ENCODE assay signal across 10 mouse cellular contexts in genomic region chr7:130206181-130206582, GRCm38 (mm10).
DNase-seq lines count a peak whose midpoint lies in the region; ATAC-seq and TF ChIP-seq lines count a peak whose summit lies in the region.
"Had no signal": no experiment of that assay in that cellular context is flagged by ENCODE, and none has a peak within 500 bp of the region (broad histone marks: within the 10 kb centered on the region; RNA-seq: fewer than 3 reads in every experiment).

No protein-coding gene starts in this region.

- H3K36me3 ChIP-seq in forebrain, embryonic 12.5 days (replicated peaks): peaks cover 6% of the 10 kb centered on the region

- no peak overlapping the region for H3K4me3 ChIP-seq in layer of hippocampus, adult 2 months
- no peak overlapping the region for H3K4me3 ChIP-seq in forebrain, embryonic 12.5 days (replicated peaks)

- peak overlapping the region; percentile 36 for H3K4me2 ChIP-seq in forebrain, embryonic 12.5 days

- no peak for DNase-seq in layer of hippocampus, adult 2 months (ENCODE audit: low spot score in 2 of 2)
- DNase-seq in layer of hippocampus, adult 18-20 months (ENCODE audit: low spot score in 2 of 2): no peak
- peak; percentile 37 to 63 for DNase-seq in kidney, postnatal 4 days
- DNase-seq in skeletal muscle tissue, adult 2 months (ENCODE audit: low read depth, low spot score): peak; percentile 13
- DNase-seq in cerebellum, postnatal 4 days (ENCODE audit: low spot score in 2 of 2): no peak
- DNase-seq in adrenal gland, adult 18-20 months (ENCODE audit: low spot score in 2 of 2): no peak
- no peak for DNase-seq in adrenal gland, postnatal 10 days
- DNase-seq: cerebellum, adult 11-12 months had no signal

- H3K27me3 ChIP-seq in forebrain, embryonic 12.5 days: peaks cover 3% of the 10 kb centered on the region; the same call in 1 of the 2 replicates
- H3K27me3 ChIP-seq: Patski had no signal

- no peak overlapping the region for H3K9ac ChIP-seq in forebrain, embryonic 12.5 days

- peaks cover 65% of the 10 kb centered on the region for H3K4me1 ChIP-seq in forebrain, embryonic 12.5 days

- TF ChIP-seq CTCF in layer of hippocampus, adult 2 months (conservative IDR thresholded peaks at IDR 0.05): no peak

- H3K27ac ChIP-seq in layer of hippocampus, adult 2 months: peak overlapping the region; percentile 70
- H3K27ac ChIP-seq in forebrain, embryonic 12.5 days: peak overlapping the region; percentile 62

- peak; percentile 67 for ATAC-seq in forebrain, embryonic 12.5 days (ENCODE audit: low FRiP score)
- ATAC-seq: Patski had no signal

- H3K9me3 ChIP-seq in forebrain, embryonic 12.5 days: no peaks in the 10 kb centered on the region

- 5% methylated on average over 6 of the region's 6 CpGs for WGBS in forebrain, embryonic 12.5 days

Comparison
In these comparisons a context has a peak if more than half of its experiments do, and no peak if none do; other contexts are left out.
1. DNase-seq: peak in kidney, postnatal 4 days (2 of 2) and skeletal muscle tissue, adult 2 months (single experiment); none in layer of hippocampus, adult 2 months (0 of 2), layer of hippocampus, adult 18-20 months (0 of 2), cerebellum, postnatal 4 days (0 of 2), adrenal gland, adult 18-20 months (0 of 2) and adrenal gland, postnatal 10 days (single experiment).